Mouse (Mus musculus) neural tube, embryonic 13.5 days (tissue): ENCODE measurements at regions not wholly inside any gene's neighbourhood (a gene's known extent, or its start where the extent isn't known, plus 50 kb on each side); places are given as distances from the start of the nearest gene placed in this dataset.
A peak's percentile ranks its signal among the peaks of the same experiment; 100 is the strongest.

Experiments used
- ATAC-seq: fragments of 200-750 bp; cut with Nextera tagmentation; 2 replicates; pipeline ENCODE4 v1.8.0; 2017; ENCODE audit warnings: low read depth, mild to moderate bottlenecking, moderate TSS enrichment, moderate library complexity
- H3K27ac ChIP-seq: fragments of 300-500 bp; sonication (generic); replicated peaks from 2 replicates; pipeline ENCODE4 v1.5.1; 2015; ENCODE audit warnings: moderate library complexity, mild to moderate bottlenecking, inconsistent platforms
- H3K27me3 ChIP-seq: fragments of 300-500 bp; sonication (generic); 2 replicates; pipeline ENCODE4 v1.6.1; 2015; ENCODE audit warnings: mild to moderate bottlenecking, inconsistent platforms
- H3K36me3 ChIP-seq: fragments of 300-500 bp; sonication (generic); 2 replicates; pipeline ENCODE4 v1.6.1; 2015; ENCODE audit warnings: mild to moderate bottlenecking, inconsistent platforms
- H3K4me1 ChIP-seq: fragments of 300-500 bp; sonication (generic); replicated peaks from 2 replicates; pipeline ENCODE4 v1.6.1; 2015; ENCODE audit warnings: inconsistent platforms
- H3K4me2 ChIP-seq: fragments of 300-500 bp; sonication (generic); 2 replicates; pipeline ENCODE4 v1.6.1; 2015; ENCODE audit warnings: inconsistent platforms, mild to moderate bottlenecking, moderate library complexity
- H3K4me3 ChIP-seq: fragments of 300-500 bp; sonication (generic); 2 replicates; pipeline ENCODE4 v1.5.1; 2015; ENCODE audit warnings: mild to moderate bottlenecking, inconsistent platforms
- H3K9ac ChIP-seq: fragments of 300-500 bp; sonication (generic); 2 replicates; pipeline ENCODE4 v1.6.1; 2015; ENCODE audit warnings: moderate library complexity, mild to moderate bottlenecking, inconsistent platforms
- H3K9me3 ChIP-seq: fragments of 300-500 bp; sonication (generic); 2 replicates; pipeline ENCODE4 v1.6.1; 2016; ENCODE audit warnings: inconsistent platforms
- WGBS: fragments of 180-500 bp; shearing (Covaris S2); methylation state at CpG from one replicate; pipeline ENCODE4 v1.1.7; 2015; 5-methylcytosine and 5-hydroxymethylcytosine counted together

DNA sequence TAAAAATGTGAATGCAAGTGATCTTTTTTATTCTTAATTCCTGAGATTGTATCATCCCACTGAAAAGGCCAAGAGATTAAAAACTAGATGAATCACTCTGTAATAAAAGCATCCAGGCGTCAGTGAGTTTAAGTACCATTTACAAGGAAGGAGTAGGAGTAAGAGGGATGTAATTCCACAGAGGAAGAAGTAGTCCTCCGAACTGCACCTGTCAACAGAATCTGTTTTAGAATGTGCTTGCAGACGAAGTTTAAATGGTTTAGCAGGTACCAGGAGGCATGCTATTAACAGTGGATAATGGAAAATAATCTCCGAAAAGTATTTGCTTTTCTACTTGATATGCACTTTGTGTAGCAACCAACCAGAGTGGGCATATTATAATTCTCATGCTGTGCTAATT is 423.3 kb downstream of the Fam198b start:
- 77% methylated on average over 4 of the region's 4 CpGs for WGBS
- no peak overlapping the region for H3K4me2 ChIP-seq
- H3K27me3 ChIP-seq: no peaks in the 10 kb centered on the region
- no peak overlapping the region for H3K27ac ChIP-seq
- no peak overlapping the region for H3K4me3 ChIP-seq
- no peaks in the 10 kb centered on the region for H3K36me3 ChIP-seq
- ATAC-seq: no peak
- no peak overlapping the region for H3K9ac ChIP-seq
- H3K9me3 ChIP-seq: no peaks in the 10 kb centered on the region
- no peaks in the 10 kb centered on the region for H3K4me1 ChIP-seq

GRCm38 (mm10) chr3:80309931-80310330 is 425.6 kb downstream of the Fam198b start:
- no peak for ATAC-seq
- no peak overlapping the region for H3K27ac ChIP-seq
- WGBS: 74% methylated on average over 4 of the region's 4 CpGs

GRCm38 (mm10) chr3:80311689-80312088 is 427.4 kb downstream of the Fam198b start:
- Histone ChIP-seq H3K36me3 (no peaks in the 10 kb centered on the region), H3K4me2 (no peak overlapping the region), H3K27ac (no peak overlapping the region), H3K4me3 (no peak overlapping the region), H3K27me3 (no peaks in the 10 kb centered on the region), H3K4me1 (no peaks in the 10 kb centered on the region), H3K9ac (no peak overlapping the region), H3K9me3 (no peaks in the 10 kb centered on the region)
- ATAC-seq: no peak
- WGBS: 82% methylated on average over 2 of the region's 2 CpGs

More at GRCm38 (mm10) chr3:80309931-80310330, 425.6 kb downstream of the Fam198b start:
- H3K9ac ChIP-seq: no peak overlapping the region
- H3K36me3 ChIP-seq: no peaks in the 10 kb centered on the region
- H3K4me2 ChIP-seq: no peak overlapping the region
- H3K9me3 ChIP-seq: no peaks in the 10 kb centered on the region
- no peak overlapping the region for H3K4me3 ChIP-seq
- no peaks in the 10 kb centered on the region for H3K4me1 ChIP-seq
- H3K27me3 ChIP-seq: no peaks in the 10 kb centered on the region

DNA sequence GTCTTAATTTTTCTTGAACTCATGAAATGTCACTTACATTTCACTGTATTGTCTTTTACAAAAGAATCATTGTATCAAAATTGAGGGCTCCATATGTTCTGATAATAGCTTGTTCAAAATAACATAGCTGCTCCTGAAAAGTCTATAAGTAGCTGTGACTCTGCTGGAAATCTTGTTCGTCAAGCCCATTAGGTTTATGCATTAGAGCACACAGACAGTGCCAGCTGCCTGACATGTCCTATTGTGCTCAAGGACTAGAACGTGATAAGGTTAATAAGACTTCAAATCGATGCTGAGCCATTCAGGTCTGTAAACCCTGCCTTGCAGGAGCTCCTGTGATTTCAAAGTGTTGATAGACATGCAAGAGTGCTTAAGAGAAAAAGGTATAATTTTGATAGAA is 438.0 kb downstream of the Fam198b start:
- Histone ChIP-seq H3K9me3 (no peaks in the 10 kb centered on the region), H3K4me2 (no peak overlapping the region), H3K36me3 (no peaks in the 10 kb centered on the region), H3K4me1 (no peaks in the 10 kb centered on the region), H3K4me3 (no peak overlapping the region), H3K27me3 (no peaks in the 10 kb centered on the region), H3K27ac (no peak overlapping the region), H3K9ac (no peak overlapping the region)
- 52% methylated on average over 3 of the region's 3 CpGs for WGBS
- ATAC-seq: no peak

- H3K4me2 ChIP-seq: no peak overlapping the region
- no peak overlapping the region for H3K27ac ChIP-seq
- H3K4me3 ChIP-seq: no peak overlapping the region
- H3K9me3 ChIP-seq: no peaks in the 10 kb centered on the region
- WGBS: 89% methylated on average over 2 of the region's 2 CpGs
- H3K9ac ChIP-seq: no peak overlapping the region
- no peaks in the 10 kb centered on the region for H3K36me3 ChIP-seq
- no peaks in the 10 kb centered on the region for H3K4me1 ChIP-seq
- no peak for ATAC-seq
- no peaks in the 10 kb centered on the region for H3K27me3 ChIP-seq
Observed at GRCm38 (mm10) chr3:80324726-80325125, 440.4 kb downstream of the Fam198b start.

DNA sequence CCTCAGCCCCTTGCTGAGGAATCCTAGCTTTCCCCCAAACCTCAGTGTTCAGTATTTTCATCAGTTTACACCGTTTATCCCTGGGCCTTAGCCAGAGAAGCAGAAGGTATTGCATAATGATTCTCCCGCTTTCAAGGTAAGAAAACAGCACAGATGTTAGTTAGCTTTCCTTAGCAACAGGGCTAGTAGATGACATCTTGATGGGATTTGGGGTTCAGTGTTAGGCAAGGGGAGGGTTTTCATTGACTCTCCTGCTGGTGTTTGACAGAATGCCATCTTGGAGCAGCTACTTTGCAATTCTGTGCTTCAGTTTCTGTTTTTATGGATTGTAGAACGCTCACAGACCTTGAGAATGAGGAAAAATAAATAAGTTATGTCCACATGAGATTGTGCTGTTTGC is 447.4 kb downstream of the Fam198b start:
- Histone ChIP-seq H3K4me2 (no peak overlapping the region), H3K9me3 (no peaks in the 10 kb centered on the region), H3K36me3 (no peaks in the 10 kb centered on the region), H3K27ac (no peak overlapping the region), H3K4me1 (peaks cover 9% of the 10 kb centered on the region), H3K4me3 (no peak overlapping the region), H3K27me3 (no peaks in the 10 kb centered on the region), H3K9ac (no peak overlapping the region)
- 76% methylated on average over 3 of the region's 3 CpGs for WGBS
- no peak for ATAC-seq

DNA sequence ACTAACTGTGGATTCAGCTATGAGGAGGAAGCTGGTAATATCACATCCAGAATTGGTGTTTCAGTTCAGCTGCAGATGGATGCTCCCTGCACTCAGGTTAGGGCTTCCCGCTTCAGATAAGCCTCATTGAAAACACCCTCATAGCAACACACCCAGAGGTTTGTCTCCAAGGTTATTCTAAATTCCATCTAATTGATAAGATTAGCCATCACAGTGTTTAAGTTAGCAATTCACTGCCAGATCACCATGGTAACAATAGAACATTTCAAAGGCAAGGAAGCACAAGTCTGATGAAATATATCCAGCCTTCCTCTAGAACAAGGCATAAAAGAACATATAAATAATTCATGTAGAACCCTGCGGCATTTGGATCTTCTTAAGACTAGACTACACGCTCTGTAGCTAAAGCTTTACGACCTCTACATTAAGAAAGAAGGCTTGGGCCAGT is 450.1 kb downstream of the Fam198b start:
- Histone ChIP-seq H3K9ac (no peak overlapping the region), H3K36me3 (no peaks in the 10 kb centered on the region), H3K9me3 (no peaks in the 10 kb centered on the region), H3K4me3 (no peak overlapping the region), H3K4me2 (no peak overlapping the region), H3K27ac (0 out of 2 replicates have a peak overlapping the region, but pooled peaks have one; percentile 9), H3K27me3 (no peaks in the 10 kb centered on the region), H3K4me1 (peaks cover 9% of the 10 kb centered on the region)
- peak; percentile 61 for ATAC-seq
- 21% methylated on average over 4 of the region's 4 CpGs for WGBS

GRCm38 (mm10) chr3:80336123-80336674 is 451.9 kb downstream of the Fam198b start:
- Histone ChIP-seq H3K4me2 (no peak overlapping the region), H3K9ac (no peak overlapping the region), H3K27me3 (no peaks in the 10 kb centered on the region), H3K4me1 (peaks cover 9% of the 10 kb centered on the region), H3K27ac (no peak overlapping the region), H3K36me3 (no peaks in the 10 kb centered on the region), H3K4me3 (no peak overlapping the region), H3K9me3 (no peaks in the 10 kb centered on the region)
- 84% methylated on average over 8 of the region's 8 CpGs for WGBS
- ATAC-seq: 0 out of 2 replicates have a peak, but pooled peaks have one; percentile 61

DNA sequence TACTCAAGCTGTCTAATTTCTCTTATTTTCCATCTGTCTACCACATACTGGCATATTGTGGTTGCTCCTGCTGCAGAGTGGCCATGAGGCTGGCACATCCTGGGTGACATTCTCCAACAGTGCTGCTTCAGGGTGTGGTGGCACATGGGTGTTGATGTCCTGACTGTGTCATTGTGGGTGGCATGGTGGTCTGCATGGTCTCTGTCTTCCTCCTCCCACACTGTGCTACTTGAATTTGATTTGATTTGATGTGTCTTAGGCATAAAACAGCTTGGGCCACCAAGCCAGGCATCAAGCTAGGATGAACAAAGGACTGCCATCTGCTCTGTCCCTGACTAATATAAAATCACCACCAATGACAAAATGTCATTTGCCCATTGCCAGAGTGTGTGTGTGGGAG is 434.7 kb downstream of the Gria2 start:
- Histone ChIP-seq H3K27me3 (no peaks in the 10 kb centered on the region), H3K4me3 (no peak overlapping the region), H3K27ac (no peak overlapping the region), H3K9me3 (no peaks in the 10 kb centered on the region), H3K9ac (no peak overlapping the region), H3K4me1 (no peaks in the 10 kb centered on the region), H3K36me3 (no peaks in the 10 kb centered on the region), H3K4me2 (no peak overlapping the region)
- no peak for ATAC-seq

DNA sequence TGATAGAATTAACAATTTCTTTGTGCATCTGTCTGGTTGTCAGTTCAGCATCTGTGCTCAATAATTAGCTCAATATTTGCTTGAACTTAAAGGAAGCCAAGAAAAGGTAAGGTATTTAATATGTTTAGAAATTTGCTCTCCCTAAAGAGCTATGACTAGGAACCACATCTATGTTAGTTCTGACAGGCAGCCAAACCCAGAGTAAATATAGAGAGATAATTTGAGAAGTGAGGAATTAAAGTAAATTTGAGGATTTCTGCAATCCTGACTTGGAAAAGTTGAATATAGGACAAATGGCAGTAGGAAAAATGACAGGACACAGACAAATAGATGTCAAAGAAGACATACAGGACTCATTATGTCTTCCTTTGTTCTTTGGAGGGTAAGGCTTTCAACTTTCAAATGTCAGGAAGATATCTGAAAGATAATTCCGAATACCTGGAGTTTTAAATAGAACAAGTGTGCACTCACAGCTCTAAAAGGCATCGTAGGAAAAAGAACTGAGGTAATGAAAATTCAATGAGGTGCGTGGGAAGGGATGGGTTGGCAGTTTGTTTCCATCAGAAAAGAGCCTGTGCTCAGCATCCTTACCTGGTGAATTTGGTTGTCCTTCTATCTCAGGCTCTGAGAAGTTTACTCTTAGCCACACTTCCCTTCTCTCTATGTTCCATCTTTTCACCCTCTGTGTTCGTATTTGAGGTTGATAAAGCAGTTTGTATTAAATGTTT is 433.3 kb downstream of the Gria2 start:
- H3K27me3 ChIP-seq: no peaks in the 10 kb centered on the region
- WGBS: 78% methylated on average over 4 of the region's 4 CpGs
- no peak for ATAC-seq
- no peaks in the 10 kb centered on the region for H3K9me3 ChIP-seq
- H3K36me3 ChIP-seq: no peaks in the 10 kb centered on the region
- no peak overlapping the region for H3K4me2 ChIP-seq
- no peak overlapping the region for H3K9ac ChIP-seq
- H3K4me1 ChIP-seq: no peaks in the 10 kb centered on the region
- H3K27ac ChIP-seq: no peak overlapping the region
- H3K4me3 ChIP-seq: no peak overlapping the region

- H3K4me3 ChIP-seq: no peak overlapping the region
- 69% methylated on average over 3 of the region's 3 CpGs for WGBS
- no peaks in the 10 kb centered on the region for H3K36me3 ChIP-seq
- no peak overlapping the region for H3K27ac ChIP-seq
- no peak overlapping the region for H3K4me2 ChIP-seq
- ATAC-seq: no peak
- H3K9me3 ChIP-seq: no peaks in the 10 kb centered on the region
- H3K27me3 ChIP-seq: no peaks in the 10 kb centered on the region
- no peaks in the 10 kb centered on the region for H3K4me1 ChIP-seq
- H3K9ac ChIP-seq: no peak overlapping the region
Observed at GRCm38 (mm10) chr3:80372436-80372835, 430.2 kb downstream of the Gria2 start.

DNA sequence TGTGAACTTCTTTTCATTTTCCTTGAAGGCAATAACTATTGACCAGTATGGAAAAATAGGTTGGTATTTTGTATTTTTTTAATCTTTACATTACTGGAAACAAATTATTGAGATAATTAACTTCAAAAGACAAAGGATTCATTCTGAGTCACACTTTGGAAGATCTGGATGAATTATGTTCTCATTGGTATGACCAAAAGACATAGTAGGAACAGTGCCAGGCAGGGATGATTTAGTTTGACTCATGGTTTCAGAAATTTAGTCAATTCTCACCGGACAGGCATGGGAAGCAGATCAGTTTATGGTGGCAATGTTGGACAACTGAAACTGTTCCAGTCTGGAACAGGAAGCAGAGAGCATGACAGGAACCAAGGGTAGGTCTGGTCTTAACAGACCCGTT is 416.6 kb downstream of the Gria2 start:
- H3K4me3 ChIP-seq: no peak overlapping the region
- no peak overlapping the region for H3K9ac ChIP-seq
- no peaks in the 10 kb centered on the region for H3K4me1 ChIP-seq
- H3K9me3 ChIP-seq: no peaks in the 10 kb centered on the region
- no peaks in the 10 kb centered on the region for H3K27me3 ChIP-seq
- ATAC-seq: no peak
- no peaks in the 10 kb centered on the region for H3K36me3 ChIP-seq
- no peak overlapping the region for H3K4me2 ChIP-seq
- 93% methylated on average over 2 of the region's 2 CpGs for WGBS
- H3K27ac ChIP-seq: no peak overlapping the region

DNA sequence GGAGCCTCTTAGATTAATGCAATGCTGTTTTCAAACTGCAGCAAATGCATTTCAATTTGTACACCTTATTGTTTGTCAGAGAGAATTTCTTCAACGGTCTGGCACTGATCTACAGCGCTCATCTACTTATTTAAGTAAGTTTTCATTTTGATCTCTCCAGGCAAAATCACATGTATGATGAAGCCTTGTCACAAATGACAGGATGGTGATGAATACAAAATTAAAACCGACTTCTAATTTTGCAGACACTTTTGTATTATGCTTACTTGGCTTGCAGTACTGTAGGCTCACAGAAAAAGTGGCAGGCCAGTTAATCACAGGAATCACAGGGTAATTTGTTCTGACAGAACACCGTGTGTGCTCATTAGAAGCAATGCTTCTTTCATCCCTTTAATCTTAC is 406.4 kb downstream of the Gria2 start:
- Histone ChIP-seq H3K4me2 (no peak overlapping the region), H3K36me3 (no peaks in the 10 kb centered on the region), H3K4me3 (no peak overlapping the region), H3K27ac (no peak overlapping the region), H3K9me3 (no peaks in the 10 kb centered on the region), H3K4me1 (no peaks in the 10 kb centered on the region), H3K27me3 (no peaks in the 10 kb centered on the region), H3K9ac (no peak overlapping the region)
- ATAC-seq: no peak
- 69% methylated on average over 4 of the region's 4 CpGs for WGBS
